Mouse (Mus musculus): ENCODE data around the gene Bex2. TPM values are rescaled to one million over a fixed set of nuclear protein-coding genes. Genes with fewer than 3 reads are reported as not detected.

The Bex2 gene
- 0.54 and 0.74 TPM in 2 replicates for polyA plus RNA-seq (2012; ENCODE audit: low replicate concordance)

DNA sequence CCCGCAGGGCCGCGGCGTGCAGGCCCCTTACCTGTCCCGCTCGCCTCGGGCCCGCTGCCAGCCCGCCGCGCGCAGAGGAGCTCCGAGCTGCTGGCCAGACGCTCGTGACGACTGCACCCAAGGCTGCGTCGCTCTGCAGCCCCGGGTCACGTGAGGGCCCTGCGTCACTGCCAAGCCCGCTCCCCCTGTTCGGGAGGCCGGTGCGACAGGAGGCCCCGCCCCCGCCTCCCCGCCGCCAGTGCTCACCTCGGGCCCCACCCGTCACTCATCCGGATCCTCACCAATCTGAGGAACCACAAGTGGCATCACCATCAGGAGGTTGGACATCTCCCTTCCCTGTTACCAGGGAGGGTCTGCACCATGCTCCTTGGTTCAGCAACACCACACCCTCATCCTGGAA, at the start of gene Bex2:
Bex2 (minus strand) TSS at position 217 of the 400 bp plus-strand sequence.

DNA sequence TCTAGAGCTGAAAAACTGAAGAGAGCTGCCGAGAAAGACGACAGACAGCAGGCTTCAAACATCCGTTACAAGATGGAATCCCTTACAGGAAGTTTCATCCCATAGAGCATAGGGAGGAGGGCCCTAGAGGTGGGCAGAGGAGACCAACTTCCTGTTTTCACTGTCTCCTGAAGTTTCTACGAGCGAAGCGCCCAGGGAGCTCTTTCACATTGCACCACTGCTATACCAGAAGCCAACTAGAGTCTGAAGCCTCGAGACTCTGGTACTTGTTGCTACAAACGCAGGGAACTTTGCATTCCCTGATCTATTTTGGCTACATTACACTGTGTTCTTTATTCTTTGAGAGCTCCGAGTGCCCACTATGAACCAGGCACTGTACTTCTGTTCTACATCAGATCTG, 17.1 kb upstream of the Bex2 start, which contains the start of gene Nxf3:
Nxf3 (minus strand) TSS at position 101 of the 400 bp plus-strand sequence.

GRCm38 (mm10) chrX:136032799-136033763, 35.0 kb downstream of the Bex2 start, which contains the start of gene Arxes1:
Arxes1 (plus strand) TSS chrX:136033367.

Other genes with a start within 250 kb of the Bex2 start
- gene Gprasp2, start 229.2 kb downstream of the Bex2 start, polyA plus RNA-seq (2012; ENCODE audit: low replicate concordance), result 0.99 and 2.6 TPM in 2 replicates
- 1.3 and 1.8 TPM in 2 replicates for gene Arxes2, start 74.4 kb downstream of the Bex2 start, polyA plus RNA-seq (2012; ENCODE audit: low replicate concordance)
- not detected in 2 replicates for gene Arxes1, start 34.9 kb downstream of the Bex2 start, polyA plus RNA-seq (2012; ENCODE audit: low replicate concordance)
- gene Nxf3, start 17.0 kb upstream of the Bex2 start, polyA plus RNA-seq (2012; ENCODE audit: low replicate concordance), result not detected in 2 replicates
- 0.36 and 3.0 TPM in 2 replicates for gene Bex4, start 70.8 kb upstream of the Bex2 start, polyA plus RNA-seq (2012; ENCODE audit: low replicate concordance)
- gene Tceal8, start 104.1 kb upstream of the Bex2 start, polyA plus RNA-seq (2012; ENCODE audit: low replicate concordance), result 0.14 and 4.2 TPM in 2 replicates
- gene Tceal5, start 135.6 kb upstream of the Bex2 start, polyA plus RNA-seq (2012; ENCODE audit: low replicate concordance), result 0.28 TPM in 1 of 2 replicates, not detected in the other
- gene Tceal7, start 146.5 kb upstream of the Bex2 start, polyA plus RNA-seq (2012; ENCODE audit: low replicate concordance), result not detected in 2 replicates
- 0.41 and 0.52 TPM in 2 replicates for gene Bex1, start 147.3 kb upstream of the Bex2 start, polyA plus RNA-seq (2012; ENCODE audit: low replicate concordance)
- gene Tceal9, start 176.8 kb upstream of the Bex2 start, polyA plus RNA-seq (2012; ENCODE audit: low replicate concordance), result 17.3 and 33.5 TPM in 2 replicates
- 68.8 and 86.7 TPM in 2 replicates for gene Bex3, start 202.0 kb upstream of the Bex2 start, polyA plus RNA-seq (2012; ENCODE audit: low replicate concordance)